Mouse (Mus musculus): ENCODE data around the gene Clec16a. TPM values are rescaled to one million over a fixed set of nuclear protein-coding genes. Genes with fewer than 3 reads are reported as not detected.
A peak's percentile ranks its signal among the peaks of the same experiment; 100 is the strongest.

The Clec16a gene
- polyA plus RNA-seq, 1 experiment from 2014 or later, result 32.1 TPM

DNA sequence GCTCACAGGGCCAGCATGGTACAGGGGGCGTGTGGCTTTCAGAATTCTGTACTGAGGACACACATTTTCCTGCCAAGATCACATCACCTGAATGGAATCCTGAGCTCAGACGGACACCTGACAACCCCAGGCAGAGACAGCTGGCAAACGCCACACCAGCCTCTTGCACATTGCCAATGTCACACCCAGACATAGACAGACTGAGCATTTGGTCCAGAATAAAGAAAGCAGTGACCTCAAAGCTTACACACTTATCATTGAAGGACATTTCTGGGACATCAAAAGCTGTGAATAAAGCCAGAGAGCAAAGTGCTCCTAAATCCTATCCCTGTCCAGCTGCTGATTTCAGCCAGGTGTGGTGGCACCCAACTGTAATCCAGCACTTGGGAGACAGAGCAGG is 8.2 kb upstream of the Clec16a start:
- Histone ChIP-seq H3K4me3 (ENCODE audit: low read depth, low read length) (no peak overlapping the region), H3K36me3 (replicated peaks; ENCODE audit: control insufficient read depth, insufficient read depth, low read depth, low read length) (no peaks in the 10 kb centered on the region), H3K27ac (replicated peaks; ENCODE audit: low read depth, low read length) (no peak overlapping the region), H3K4me1 (ENCODE audit: control insufficient read depth, insufficient read depth, low read length) (no peaks in the 10 kb centered on the region; the same call in 1 of the 2 replicates), H3K4me2 (ENCODE audit: low read depth, low read length) (no peak overlapping the region), H3K27me3 (ENCODE audit: control insufficient read depth, insufficient read depth, low read length) (no peaks in the 10 kb centered on the region), H3K9ac (replicated peaks; ENCODE audit: low read length) (no peak overlapping the region), H3K9me3 (replicated peaks; ENCODE audit: control insufficient read depth, low read length) (no peaks in the 10 kb centered on the region)
- 79% methylated on average over 3 of the region's 3 CpGs for WGBS
- no peak for ATAC-seq (replicated peaks; ENCODE audit: insufficient number of reproducible peaks, low FRiP score, low TSS enrichment, low read depth)
- DNase-seq (ENCODE audit: low spot score), result no peak

DNA sequence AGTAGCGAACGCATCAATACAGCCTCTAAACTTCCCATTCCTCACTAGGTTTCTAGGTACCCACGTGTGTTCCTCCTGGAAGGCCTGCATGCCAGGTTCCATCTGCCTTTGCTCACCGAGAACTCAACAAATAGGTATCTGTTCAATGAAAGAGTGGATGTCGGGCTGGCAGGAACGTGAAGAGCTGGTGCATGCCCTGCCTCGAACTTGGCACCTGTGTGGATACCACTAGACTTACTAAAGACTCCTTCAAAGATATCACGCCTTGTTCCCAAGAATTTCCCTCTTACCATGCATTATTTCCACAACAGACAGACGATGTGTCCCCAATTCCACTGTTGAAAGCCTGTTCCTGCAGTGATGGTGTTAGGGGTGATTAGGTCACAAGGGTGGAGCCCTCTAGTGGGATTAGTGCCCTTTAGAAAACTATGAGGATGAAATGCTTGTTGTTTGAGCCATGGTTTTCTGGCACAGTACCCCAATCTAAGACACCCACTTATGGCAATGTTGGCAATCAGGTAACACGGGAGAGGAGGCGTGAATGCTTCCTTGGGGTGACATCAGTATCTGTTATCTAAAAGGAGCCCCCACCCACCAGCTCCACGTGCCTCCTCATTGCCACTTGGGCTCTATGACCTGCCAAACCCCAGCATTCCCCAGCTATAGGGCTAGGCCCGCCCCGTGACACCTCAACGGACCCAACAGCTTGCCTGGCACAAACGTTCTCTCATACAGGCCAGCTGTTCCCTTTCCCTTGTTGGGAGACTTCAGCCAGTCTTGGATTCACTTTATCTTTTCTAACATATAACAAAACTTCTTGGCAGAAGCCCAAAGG is 4.2 kb upstream of the Clec16a start:
- DNase-seq (ENCODE audit: low spot score) (no peak), ATAC-seq (replicated peaks; ENCODE audit: insufficient number of reproducible peaks, low FRiP score, low TSS enrichment, low read depth) (no peak)
- Histone ChIP-seq H3K27ac (replicated peaks; ENCODE audit: low read depth, low read length) (no peak overlapping the region), H3K4me1 (ENCODE audit: control insufficient read depth, insufficient read depth, low read length) (no peaks in the 10 kb centered on the region; the same call in 1 of the 2 replicates), H3K4me2 (ENCODE audit: low read depth, low read length) (peak overlapping the region; percentile 83), H3K9me3 (replicated peaks; ENCODE audit: control insufficient read depth, low read length) (no peaks in the 10 kb centered on the region), H3K27me3 (ENCODE audit: control insufficient read depth, insufficient read depth, low read length) (no peaks in the 10 kb centered on the region), H3K36me3 (replicated peaks; ENCODE audit: control insufficient read depth, insufficient read depth, low read depth, low read length) (no peaks in the 10 kb centered on the region), H3K4me3 (ENCODE audit: low read depth, low read length) (peak overlapping the region; percentile 83), H3K9ac (replicated peaks; ENCODE audit: low read length) (peak overlapping the region; percentile 86; the same call in 1 of the 2 replicates)
- 78% methylated on average over 16 of the region's 16 CpGs for WGBS

DNA sequence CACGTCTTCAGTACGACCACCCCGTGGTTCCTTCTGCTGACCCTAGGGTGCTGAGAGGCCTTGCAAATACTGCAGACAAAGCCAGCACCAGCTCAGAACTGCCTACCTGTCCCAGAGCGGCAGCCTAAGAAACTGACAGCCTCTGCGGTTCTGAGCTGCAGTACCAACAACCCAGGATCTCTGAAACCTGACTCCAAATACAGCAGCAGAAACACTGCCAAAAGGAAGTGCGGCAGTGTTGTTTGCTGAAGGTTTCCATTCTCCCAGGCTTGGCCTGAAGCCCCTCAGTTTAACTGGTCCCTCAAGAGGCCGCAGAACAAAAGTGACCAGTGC is 3.6 kb upstream of the Clec16a start:
- no peak overlapping the region for H3K27ac ChIP-seq (replicated peaks; ENCODE audit: low read depth, low read length)
- peak overlapping the region; percentile 86 for H3K9ac ChIP-seq (replicated peaks; ENCODE audit: low read length)
- H3K27me3 ChIP-seq (ENCODE audit: control insufficient read depth, insufficient read depth, low read length), result no peaks in the 10 kb centered on the region
- no peaks in the 10 kb centered on the region; the same call in 1 of the 2 replicates for H3K4me1 ChIP-seq (ENCODE audit: control insufficient read depth, insufficient read depth, low read length)
- 34% methylated on average over 7 of the region's 7 CpGs for WGBS
- no peaks in the 10 kb centered on the region for H3K9me3 ChIP-seq (replicated peaks; ENCODE audit: control insufficient read depth, low read length)
- H3K36me3 ChIP-seq (replicated peaks; ENCODE audit: control insufficient read depth, insufficient read depth, low read depth, low read length), result no peaks in the 10 kb centered on the region
- H3K4me2 ChIP-seq (ENCODE audit: low read depth, low read length), result peak overlapping the region; percentile 83
- H3K4me3 ChIP-seq (ENCODE audit: low read depth, low read length), result peak overlapping the region; percentile 83
- peak; percentile 20 for DNase-seq (ENCODE audit: low spot score)
- ATAC-seq (replicated peaks; ENCODE audit: insufficient number of reproducible peaks, low FRiP score, low TSS enrichment, low read depth), result no peak

DNA sequence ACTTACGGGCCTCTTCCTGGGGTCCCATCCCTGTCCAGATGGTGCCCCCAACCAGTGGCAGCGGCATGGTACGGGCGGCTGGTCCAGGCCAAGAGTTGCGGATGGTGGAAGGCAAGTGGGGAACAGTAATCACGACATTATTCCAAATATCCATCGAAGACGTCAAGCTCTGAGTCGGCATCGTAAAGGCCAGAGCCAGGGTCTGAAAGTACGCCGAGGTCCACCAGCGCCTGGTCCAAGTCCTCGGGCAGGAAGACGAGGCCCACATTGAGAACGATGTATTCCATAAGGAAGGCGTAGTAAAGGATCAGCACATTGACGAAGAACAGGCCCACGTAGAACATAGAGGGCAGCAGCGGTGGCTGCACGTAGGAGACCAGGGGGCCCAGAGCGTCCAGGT is 2.9 kb upstream of the Clec16a start:
- H3K4me2 ChIP-seq (ENCODE audit: low read depth, low read length), result peak overlapping the region; percentile 83
- ATAC-seq (replicated peaks; ENCODE audit: insufficient number of reproducible peaks, low FRiP score, low TSS enrichment, low read depth) (peak; percentile 1; the same call in 1 of the 2 replicates), DNase-seq (ENCODE audit: low spot score) (peak; percentile 47)
- H3K9me3 ChIP-seq (replicated peaks; ENCODE audit: control insufficient read depth, low read length), result no peaks in the 10 kb centered on the region
- H3K36me3 ChIP-seq (replicated peaks; ENCODE audit: control insufficient read depth, insufficient read depth, low read depth, low read length), result no peaks in the 10 kb centered on the region
- 3% methylated on average over 22 of the region's 22 CpGs for WGBS
- H3K27ac ChIP-seq (replicated peaks; ENCODE audit: low read depth, low read length), result no peak overlapping the region
- peak overlapping the region; percentile 86 for H3K9ac ChIP-seq (replicated peaks; ENCODE audit: low read length)
- no peaks in the 10 kb centered on the region for H3K27me3 ChIP-seq (ENCODE audit: control insufficient read depth, insufficient read depth, low read length)
- peak overlapping the region; percentile 83 for H3K4me3 ChIP-seq (ENCODE audit: low read depth, low read length)
- no peaks in the 10 kb centered on the region; the same call in 1 of the 2 replicates for H3K4me1 ChIP-seq (ENCODE audit: control insufficient read depth, insufficient read depth, low read length)

DNA sequence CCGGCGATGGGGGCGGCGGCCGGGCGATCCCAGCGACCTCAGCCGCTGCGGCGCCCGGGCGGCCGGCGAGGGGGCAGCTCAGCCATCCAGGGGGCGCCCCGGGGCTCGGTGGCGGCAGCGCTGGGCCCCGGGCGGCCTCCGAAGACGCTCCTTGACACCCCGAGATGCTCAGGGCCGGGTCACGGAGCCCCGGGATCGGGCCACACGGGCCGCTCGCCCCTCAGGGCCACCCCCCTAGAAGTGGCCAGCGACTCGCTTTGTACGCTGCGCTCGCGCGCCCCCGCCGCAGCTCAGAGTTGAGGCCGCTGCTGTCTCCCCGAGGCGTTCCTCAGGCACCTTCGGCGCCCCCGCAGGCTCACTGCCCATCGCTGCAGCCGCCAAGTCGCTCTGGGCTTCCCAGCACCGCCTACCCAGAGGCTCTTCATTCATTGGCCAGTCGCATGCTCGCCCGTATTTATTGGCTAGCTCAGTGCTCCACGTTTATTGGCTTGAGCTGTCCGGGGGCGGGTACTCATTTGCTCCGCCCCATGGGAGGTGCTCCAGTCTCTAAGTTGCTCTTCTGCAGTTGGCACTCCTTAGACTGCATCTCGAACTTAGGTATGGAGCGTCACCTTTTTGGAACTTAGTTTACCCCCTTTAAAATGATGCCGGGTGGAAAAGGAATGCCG is 2.3 kb upstream of the Clec16a start, which contains the start of gene Dexi:
Gene Dexi, minus strand, starts transcription at position 357 of the 668 bp plus-strand sequence.
- Histone ChIP-seq H3K27ac (replicated peaks; ENCODE audit: low read depth, low read length) (no peak within 1 kb of the TSS; the same call in 1 of the 2 replicates), H3K9ac (replicated peaks; ENCODE audit: low read length) (peak within 1 kb of the TSS; percentile 86)
- under 1% methylated on average over 53 of the region's 61 CpGs for WGBS

DNA sequence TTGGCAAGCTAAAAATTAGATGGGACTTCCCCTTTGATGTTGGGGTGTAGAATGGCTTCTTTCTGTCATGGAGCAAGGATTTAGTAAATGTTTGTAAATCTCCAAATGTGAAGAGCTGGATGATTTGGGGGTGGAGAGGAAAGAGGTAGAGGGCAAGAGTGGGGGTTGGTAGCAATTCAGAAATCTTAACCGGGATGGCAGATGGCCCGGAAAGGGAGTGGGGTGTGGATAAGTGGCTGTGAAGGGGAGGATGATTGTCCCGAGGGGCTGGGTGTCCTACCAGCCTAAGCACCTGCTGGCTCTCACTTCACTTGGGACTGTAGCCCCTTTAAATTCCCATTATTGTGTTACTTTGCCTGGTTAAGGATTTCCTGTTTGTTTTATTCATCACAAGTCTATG is 1.7 kb downstream of the Clec16a start:
- H3K4me3 ChIP-seq (ENCODE audit: low read depth, low read length), result no peak overlapping the region
- no peaks in the 10 kb centered on the region for H3K4me1 ChIP-seq (ENCODE audit: control insufficient read depth, insufficient read depth, low read length)
- H3K4me2 ChIP-seq (ENCODE audit: low read depth, low read length), result no peak overlapping the region
- H3K9me3 ChIP-seq (replicated peaks; ENCODE audit: control insufficient read depth, low read length), result no peaks in the 10 kb centered on the region
- H3K27me3 ChIP-seq (ENCODE audit: control insufficient read depth, insufficient read depth, low read length), result no peaks in the 10 kb centered on the region
- no peak overlapping the region for H3K27ac ChIP-seq (replicated peaks; ENCODE audit: low read depth, low read length)
- 70% methylated on average over 3 of the region's 3 CpGs for WGBS
- ATAC-seq (replicated peaks; ENCODE audit: insufficient number of reproducible peaks, low FRiP score, low TSS enrichment, low read depth), result no peak
- H3K9ac ChIP-seq (replicated peaks; ENCODE audit: low read length), result no peak overlapping the region
- no peaks in the 10 kb centered on the region for H3K36me3 ChIP-seq (replicated peaks; ENCODE audit: control insufficient read depth, insufficient read depth, low read depth, low read length)
- DNase-seq (ENCODE audit: low spot score), result no peak

More for the DNA sequence above, 2.3 kb upstream of the Clec16a start, which contains the start of gene Dexi:
- Histone ChIP-seq H3K4me3 (ENCODE audit: low read depth, low read length) (peak within 1 kb of the TSS; percentile 83), H3K27me3 (ENCODE audit: control insufficient read depth, insufficient read depth, low read length) (no peaks in the 10 kb centered on the region), H3K4me1 (ENCODE audit: control insufficient read depth, insufficient read depth, low read length) (no peaks in the 10 kb centered on the region; the same call in 1 of the 2 replicates), H3K4me2 (ENCODE audit: low read depth, low read length) (peak within 1 kb of the TSS; percentile 83), H3K36me3 (replicated peaks; ENCODE audit: control insufficient read depth, insufficient read depth, low read depth, low read length) (no peaks in the 10 kb centered on the region), H3K9me3 (replicated peaks; ENCODE audit: control insufficient read depth, low read length) (no peaks in the 10 kb centered on the region)
- DNase-seq (ENCODE audit: low spot score) (peak; percentile 98), ATAC-seq (replicated peaks; ENCODE audit: insufficient number of reproducible peaks, low FRiP score, low TSS enrichment, low read depth) (peak; percentile 94)

DNA sequence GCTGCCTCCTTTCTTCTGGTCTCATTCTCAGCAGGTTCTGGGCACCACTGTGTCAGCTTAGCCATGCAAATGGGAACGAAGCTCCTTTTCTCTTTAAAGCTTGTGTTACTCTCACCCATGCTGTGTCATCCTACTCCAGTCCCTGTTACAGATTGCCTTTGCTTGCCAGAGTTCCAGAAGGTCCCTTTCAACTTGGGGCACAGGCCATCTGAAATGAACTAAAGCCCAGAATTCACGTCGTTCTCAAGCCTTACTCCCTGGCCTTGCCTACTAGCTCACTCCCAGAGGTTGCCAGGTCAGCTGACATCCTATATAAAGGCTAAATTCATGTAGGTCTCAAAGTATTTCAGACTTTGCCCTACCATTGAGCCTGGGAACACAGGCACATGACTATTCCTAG is 3.8 kb downstream of the Clec16a start:
- Histone ChIP-seq H3K27me3 (ENCODE audit: control insufficient read depth, insufficient read depth, low read length) (no peaks in the 10 kb centered on the region), H3K9me3 (replicated peaks; ENCODE audit: control insufficient read depth, low read length) (no peaks in the 10 kb centered on the region), H3K4me1 (ENCODE audit: control insufficient read depth, insufficient read depth, low read length) (no peaks in the 10 kb centered on the region), H3K4me2 (ENCODE audit: low read depth, low read length) (no peak overlapping the region), H3K36me3 (replicated peaks; ENCODE audit: control insufficient read depth, insufficient read depth, low read depth, low read length) (no peaks in the 10 kb centered on the region), H3K9ac (replicated peaks; ENCODE audit: low read length) (no peak overlapping the region), H3K4me3 (ENCODE audit: low read depth, low read length) (no peak overlapping the region), H3K27ac (replicated peaks; ENCODE audit: low read depth, low read length) (no peak overlapping the region)
- WGBS, result 72% methylated on average over 3 of the region's 3 CpGs
- ATAC-seq (replicated peaks; ENCODE audit: insufficient number of reproducible peaks, low FRiP score, low TSS enrichment, low read depth) (no peak), DNase-seq (ENCODE audit: low spot score) (no peak)

DNA sequence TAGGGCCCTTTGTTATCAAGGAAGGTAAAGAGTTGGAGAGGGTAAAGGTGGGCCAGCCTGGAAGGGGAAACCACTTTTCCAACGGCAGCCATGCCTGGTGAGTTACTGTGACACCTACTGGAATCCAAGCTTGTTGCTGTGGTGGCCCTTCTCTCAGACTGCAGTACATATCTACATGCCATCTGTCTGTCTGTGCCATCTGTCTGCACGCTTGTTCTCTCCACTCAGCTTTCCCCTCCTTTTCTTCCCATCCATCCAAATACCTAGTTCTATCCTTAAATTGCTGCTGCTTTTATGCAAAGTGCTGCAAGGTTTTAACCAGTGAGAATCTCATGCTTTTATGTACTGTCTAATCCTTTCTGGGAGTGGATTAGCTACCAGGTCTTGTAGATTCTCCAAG is 4.5 kb downstream of the Clec16a start:
- H3K4me1 ChIP-seq (ENCODE audit: control insufficient read depth, insufficient read depth, low read length), result no peaks in the 10 kb centered on the region
- no peak for DNase-seq (ENCODE audit: low spot score)
- no peak overlapping the region for H3K9ac ChIP-seq (replicated peaks; ENCODE audit: low read length)
- H3K4me2 ChIP-seq (ENCODE audit: low read depth, low read length), result no peak overlapping the region
- H3K27me3 ChIP-seq (ENCODE audit: control insufficient read depth, insufficient read depth, low read length), result no peaks in the 10 kb centered on the region
- H3K27ac ChIP-seq (replicated peaks; ENCODE audit: low read depth, low read length), result no peak overlapping the region
- 88% methylated on average over 2 of the region's 2 CpGs for WGBS
- no peak for ATAC-seq (replicated peaks; ENCODE audit: insufficient number of reproducible peaks, low FRiP score, low TSS enrichment, low read depth)
- H3K36me3 ChIP-seq (replicated peaks; ENCODE audit: control insufficient read depth, insufficient read depth, low read depth, low read length), result no peaks in the 10 kb centered on the region
- H3K4me3 ChIP-seq (ENCODE audit: low read depth, low read length), result no peak overlapping the region
- H3K9me3 ChIP-seq (replicated peaks; ENCODE audit: control insufficient read depth, low read length), result no peaks in the 10 kb centered on the region
